Mouse (Mus musculus) embryonic stem cell, embryonic (primary cell): ENCODE results near the gene Clec2i.
"Not testable (repeated sequence)": the region's sequence is repeated elsewhere in the genome, so short reads cannot be mapped to it uniquely, and the experiment has no call there.

ENCODE experiments used
- CTCF ChIA-PET, 4 experiments: fragments of 300-600 bp in 2 of 4; fragments of 350-600 bp in 2 of 4; sonication (Branson Sonifier 250); formaldehyde crosslinking; loops; one replicate each; lab custom pipeline; 2022; ENCODE audit warnings: inconsistent platforms in 2 of 4; lab: Charles Lee
- POLR2A ChIA-PET, 4 experiments: fragments of 300-600 bp in 2 of 4; fragments of 350-600 bp in 2 of 4; sonication (Branson Sonifier 250); formaldehyde crosslinking; loops; one replicate each; lab custom pipeline; 2022; ENCODE audit warnings: antibody characterized with exemption in 4 of 4, inconsistent platforms in 1 of 4; lab: Charles Lee

The Clec2i gene

DNA sequence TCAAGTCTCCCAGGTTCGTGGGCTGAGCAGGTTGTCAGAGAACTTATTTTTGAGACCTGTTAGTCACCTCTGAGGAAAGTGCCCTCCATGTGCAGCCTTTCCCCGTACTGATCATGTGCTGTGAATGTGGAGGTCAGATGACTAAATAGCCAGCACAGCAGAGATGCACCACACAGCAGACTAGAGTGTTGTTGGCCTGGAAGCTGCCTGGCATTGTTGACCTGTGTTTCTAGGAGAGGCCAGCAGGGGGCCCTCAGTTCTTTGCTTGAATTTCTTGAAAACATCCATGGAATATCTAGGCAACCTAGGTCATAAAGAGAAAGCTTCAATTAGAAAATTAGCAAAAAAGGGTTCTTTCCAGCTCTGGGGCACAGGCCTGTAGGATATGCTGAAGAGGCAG is 37.5 kb upstream of the Clec2i start:
- ChIA-PET CTCF (interaction anchor here in 3 of 4 experiments (0.5 to 1.8 kb wide), 8 partner anchors 20 to 514 kb away, joined by 3 to 10 read pairs (median 3); no protein-coding TSS in a partner anchor), POLR2A (interaction anchor here in 1 of 4 experiments (0.5 kb wide), 1 partner anchor 381 kb away, joined by 3 read pairs; no protein-coding TSS in a partner anchor)

DNA sequence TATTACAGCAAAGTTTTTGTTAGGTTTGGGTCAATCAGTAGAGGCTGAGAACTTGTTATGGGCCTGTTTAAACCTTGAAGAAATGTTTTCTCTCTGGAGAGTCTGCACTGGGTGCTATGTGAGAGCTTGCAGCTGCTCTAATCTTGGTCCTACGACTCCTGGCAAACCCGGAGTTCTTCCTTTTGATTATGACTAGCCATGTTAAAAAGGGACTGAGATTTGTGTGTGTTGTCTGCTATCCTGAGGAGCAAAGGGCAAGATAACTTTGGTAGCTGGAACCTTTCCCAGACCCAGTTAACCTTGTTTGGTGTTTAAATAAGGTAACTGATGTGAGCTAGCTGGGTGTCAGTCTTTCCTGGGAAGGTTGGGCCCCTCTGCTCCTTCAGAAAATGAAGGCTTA is 36.7 kb upstream of the Clec2i start:
- ChIA-PET CTCF (interaction anchor here in 2 of 4 experiments (0.9 to 1.8 kb wide), 6 partner anchors 42 to 513 kb away, joined by 3 to 10 read pairs (median 4); no protein-coding TSS in a partner anchor), POLR2A (interaction anchor here in 1 of 4 experiments (1.1 kb wide), 1 partner anchor 35 kb away, joined by 3 read pairs; no protein-coding TSS in a partner anchor)

DNA sequence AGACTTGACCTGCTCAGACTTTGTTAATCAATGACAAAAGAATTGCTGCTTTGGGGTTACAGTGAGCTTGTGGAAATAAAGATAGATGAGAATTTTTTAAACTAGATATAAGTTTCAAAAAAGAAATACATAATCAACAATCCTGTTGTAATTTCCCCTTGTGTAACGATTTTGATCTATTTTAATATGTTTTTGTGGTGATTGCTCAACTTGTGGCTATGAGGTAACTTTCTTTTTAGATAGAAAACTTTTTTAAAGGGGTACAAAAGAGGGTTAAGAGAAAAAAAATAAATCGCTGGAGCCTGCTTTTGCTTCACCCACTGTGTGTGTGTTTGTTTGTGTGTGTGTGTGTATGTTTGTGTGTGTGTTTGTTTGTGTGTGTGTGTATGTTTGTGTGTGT is 36.2 kb upstream of the Clec2i start:
- CTCF ChIA-PET = interaction anchor here in 3 of 4 experiments (0.6 to 1.7 kb wide), 3 partner anchors 42 to 1267 kb away, joined by 3 to 7 read pairs (median 5); no protein-coding TSS in a partner anchor
- POLR2A ChIA-PET = interaction anchor here in 1 of 4 experiments (1.0 to 1.1 kb wide), 2 partner anchors 9 to 35 kb away, joined by 3 read pairs; no protein-coding TSS in a partner anchor

DNA sequence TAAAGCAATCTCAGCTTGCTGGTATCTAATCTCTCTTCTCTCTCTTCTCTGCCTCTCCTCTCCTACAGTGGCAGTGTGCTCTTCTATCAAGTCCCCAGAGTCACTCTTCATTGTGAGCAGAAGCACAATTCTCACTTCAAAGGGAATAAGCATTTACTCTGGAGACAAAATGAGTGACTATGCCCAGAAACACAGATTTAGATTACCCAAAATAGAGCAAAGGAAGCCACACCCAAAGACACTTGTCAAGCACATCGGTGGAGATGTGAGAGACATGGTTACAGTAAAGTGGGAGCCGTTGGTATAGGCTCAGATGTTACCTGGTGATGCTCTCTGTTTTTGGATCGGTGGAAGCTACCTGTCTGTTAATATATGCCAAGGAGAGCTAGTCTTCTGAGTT is 34.6 kb upstream of the Clec2i start:
- ChIA-PET POLR2A (no interaction called here), CTCF (interaction anchor here in 1 of 4 experiments (1.3 kb wide), 1 partner anchor 385 kb away, joined by 5 read pairs; no protein-coding TSS in a partner anchor)

DNA sequence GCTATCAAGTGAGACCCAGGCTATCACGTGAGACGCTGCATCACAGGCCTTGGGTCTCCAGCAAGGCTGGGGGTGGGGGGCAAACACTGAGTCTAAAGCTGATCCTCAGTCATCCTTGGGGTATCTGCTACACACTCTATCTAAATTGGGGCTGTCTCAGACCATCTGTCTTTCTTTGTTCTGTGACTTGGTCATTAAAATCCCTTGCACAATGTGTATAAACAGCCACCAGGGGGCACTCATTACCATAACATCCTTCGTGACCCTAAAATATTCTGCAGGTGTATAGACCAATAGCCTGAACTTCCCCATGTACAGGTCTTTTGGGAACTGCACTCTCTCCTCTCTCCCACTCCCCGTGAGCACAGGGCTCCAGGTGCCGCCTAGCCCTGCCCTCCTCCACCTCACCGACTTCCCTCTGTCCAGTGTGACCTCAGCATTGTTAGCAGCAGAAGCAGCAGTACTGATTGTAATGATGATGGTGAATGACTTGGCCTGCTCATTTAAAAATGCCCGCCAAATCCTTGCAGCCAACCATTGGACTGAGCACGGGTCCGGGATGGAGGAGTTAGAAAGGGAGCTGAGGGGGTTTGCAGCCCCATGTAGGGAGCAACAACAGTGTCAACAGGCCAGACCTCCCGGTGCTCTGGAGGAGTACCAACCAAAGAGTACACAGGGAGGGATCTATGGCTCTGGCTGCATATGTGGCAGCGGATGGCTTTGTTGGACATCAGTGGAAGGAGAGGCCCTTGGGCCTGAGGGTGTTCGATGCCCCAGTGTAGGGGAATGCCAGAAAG is 33.2 kb upstream of the Clec2i start:
- ChIA-PET POLR2A (interaction anchor here in 2 of 4 experiments (1.0 to 1.1 kb wide), 2 partner anchors 9 to 263 kb away, joined by 3 read pairs; no protein-coding TSS in a partner anchor), CTCF (interaction anchor here in 2 of 4 experiments (0.5 to 1.3 kb wide), 5 partner anchors 9 to 400 kb away, joined by 3 to 5 read pairs (median 4); no protein-coding TSS in a partner anchor)

DNA sequence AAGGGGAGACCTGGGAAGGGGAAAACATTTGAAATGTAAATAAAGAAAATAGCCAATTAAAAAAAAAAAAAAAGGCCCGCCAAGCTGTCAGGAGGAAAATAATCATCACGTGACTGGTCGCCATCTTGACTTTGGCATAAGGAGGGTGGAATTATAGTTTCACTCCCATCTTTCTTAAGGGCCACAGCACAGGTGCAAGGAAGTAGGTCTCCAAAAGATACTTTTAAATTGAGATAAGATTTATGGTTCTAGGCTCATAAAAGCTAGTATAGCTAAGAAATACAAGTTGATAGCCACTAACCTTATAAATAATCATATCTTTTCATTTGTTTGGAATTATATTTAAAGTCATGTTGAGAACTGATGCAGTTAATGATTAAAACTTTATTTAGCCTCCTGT is 32.5 kb upstream of the Clec2i start:
- ChIA-PET CTCF (interaction anchor here in 3 of 4 experiments (0.5 to 1.3 kb wide), 6 partner anchors 9 to 400 kb away, joined by 3 to 4 read pairs (median 3); no protein-coding TSS in a partner anchor), POLR2A (interaction anchor here in 1 of 4 experiments (0.6 to 1.0 kb wide), 2 partner anchors 262 to 619 kb away, joined by 3 read pairs; no protein-coding TSS in a partner anchor)

DNA sequence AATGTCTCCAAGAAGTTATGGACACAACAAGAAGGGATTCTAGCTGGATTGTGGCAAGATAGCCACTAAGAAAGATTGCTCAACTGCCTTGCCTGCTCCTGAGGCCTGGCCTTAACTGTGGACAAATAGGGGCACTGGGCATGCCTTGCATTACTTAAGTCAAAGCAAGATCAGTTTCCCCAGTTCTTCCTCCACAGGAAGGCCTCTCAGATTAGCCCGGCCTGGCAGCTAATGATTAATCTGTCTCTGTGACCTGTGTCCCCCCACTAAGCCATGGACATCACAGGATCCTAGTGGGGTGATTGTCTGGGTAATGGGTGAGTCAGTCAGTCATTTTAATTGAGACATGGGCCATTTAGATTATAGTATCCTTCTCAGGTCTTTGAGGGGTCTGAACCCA is 31.9 kb upstream of the Clec2i start:
- POLR2A ChIA-PET = interaction anchor here in 1 of 4 experiments (0.6 to 1.0 kb wide), 2 partner anchors 261 to 618 kb away, joined by 3 read pairs; no protein-coding TSS in a partner anchor
- CTCF ChIA-PET = interaction anchor here in 3 of 4 experiments (0.6 to 1.6 kb wide), 4 partner anchors 10 to 384 kb away, joined by 3 to 5 read pairs (median 3); no protein-coding TSS in a partner anchor

DNA sequence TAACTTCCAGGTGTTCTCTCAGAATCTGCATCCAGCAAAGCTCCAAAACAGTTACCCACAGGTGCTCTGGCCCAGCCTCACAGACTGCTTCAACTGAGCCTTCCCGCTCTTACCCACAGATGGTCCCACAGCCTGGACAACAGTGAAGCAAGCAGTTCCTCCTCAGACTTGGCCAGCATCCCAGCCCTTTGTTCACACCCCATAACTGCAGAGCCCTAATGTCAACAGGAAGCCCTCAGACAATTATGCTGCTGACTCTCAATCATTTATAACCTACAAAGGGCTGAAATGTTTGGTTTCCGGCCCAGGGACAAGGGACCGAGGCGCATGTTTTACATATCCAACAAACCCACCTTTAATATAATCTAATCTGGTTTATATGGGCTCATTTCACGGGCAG is 31.1 kb upstream of the Clec2i start:
- CTCF ChIA-PET = interaction anchor here in 1 of 4 experiments (0.6 to 1.6 kb wide), 2 partner anchors 11 to 18 kb away, joined by 3 to 5 read pairs; no protein-coding TSS in a partner anchor
- POLR2A ChIA-PET = interaction anchor here in 1 of 4 experiments (1.4 kb wide), 1 partner anchor 11 kb away, joined by 4 read pairs; no protein-coding TSS in a partner anchor

DNA sequence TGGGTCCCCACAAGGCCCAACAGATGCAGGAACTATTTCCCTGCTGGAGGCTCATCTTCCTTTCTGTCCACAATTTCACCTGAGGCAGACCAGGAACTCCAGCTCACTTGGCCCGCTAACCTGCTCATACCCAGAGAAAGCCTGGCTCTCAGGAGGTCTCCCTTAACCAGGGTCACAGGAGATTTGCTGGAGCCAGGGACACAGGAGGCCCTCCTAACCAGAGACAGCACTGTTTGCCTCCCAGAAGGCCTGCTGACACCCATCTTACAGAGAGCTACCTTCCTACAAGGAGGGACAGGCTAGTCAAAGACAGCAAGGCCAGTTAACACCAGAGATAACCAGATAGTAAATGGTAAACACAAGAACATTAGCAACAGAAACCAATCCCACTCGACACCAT is 29.4 kb upstream of the Clec2i start:
- ChIA-PET CTCF (no interaction called here), POLR2A (no interaction called here)

DNA sequence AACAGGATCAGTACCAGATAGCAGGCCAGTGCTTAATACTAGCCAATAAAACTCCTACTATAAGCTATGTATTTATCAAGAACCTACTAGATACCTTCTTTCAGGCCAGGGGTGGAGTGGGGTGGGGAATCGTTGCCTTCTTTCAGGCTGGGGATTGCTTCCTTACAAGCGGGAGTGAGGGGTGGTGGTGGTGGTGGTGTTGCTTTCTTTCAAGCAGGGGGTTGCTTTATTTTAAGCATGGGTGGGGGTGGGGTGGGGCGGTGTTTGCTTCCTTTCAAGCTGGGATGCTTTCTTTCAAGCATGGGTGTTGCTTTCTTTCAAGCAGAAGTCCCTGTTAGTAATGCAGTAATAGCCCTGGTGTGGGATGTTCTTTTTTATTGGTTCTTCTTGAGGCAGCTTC is 18.5 kb upstream of the Clec2i start:
- ChIA-PET POLR2A (interaction anchor here in 2 of 4 experiments (0.6 kb wide), 2 partner anchors 29 to 553 kb away, joined by 4 read pairs; no protein-coding TSS in a partner anchor), CTCF (interaction anchor here in 1 of 4 experiments (0.6 kb wide), 1 partner anchor 402 kb away, joined by 4 read pairs; no protein-coding TSS in a partner anchor)

DNA sequence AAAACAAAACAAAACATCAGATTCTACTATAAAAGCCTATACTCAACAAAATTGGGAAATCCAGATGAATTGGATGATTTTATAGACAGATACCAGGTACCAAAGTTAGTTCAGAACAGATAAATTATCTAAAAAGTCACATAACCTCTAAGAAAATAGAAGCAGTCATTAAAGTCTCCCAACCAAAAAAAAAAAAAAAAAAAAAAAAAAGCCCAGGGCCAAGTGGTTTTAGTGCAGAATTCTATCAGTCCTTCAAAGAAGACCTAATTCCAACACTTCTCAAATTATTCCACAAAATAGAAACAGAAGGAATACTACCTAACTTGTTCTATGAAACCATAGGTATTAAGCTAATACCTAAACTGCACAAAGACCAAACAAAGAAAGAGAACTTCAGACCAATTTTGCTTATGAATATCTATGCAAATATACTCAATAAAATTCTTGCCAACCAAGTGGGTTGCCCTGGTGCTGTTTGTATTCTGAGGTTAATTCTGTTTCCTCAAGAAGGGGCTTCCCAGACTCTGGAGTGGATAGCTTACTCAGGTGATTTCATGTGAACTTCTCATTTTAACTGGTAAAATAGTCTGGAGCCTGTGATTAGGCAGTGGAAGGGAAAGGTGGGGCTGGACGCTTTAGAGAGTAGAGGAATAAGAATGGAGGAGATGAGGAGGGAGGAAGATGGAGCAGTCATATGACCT is 15.3 kb upstream of the Clec2i start:
- POLR2A ChIA-PET = interaction anchor here in 1 of 4 experiments (0.7 kb wide), 1 partner anchor 821 kb away, joined by 3 read pairs; no protein-coding TSS in a partner anchor
- CTCF ChIA-PET = no interaction called here

DNA sequence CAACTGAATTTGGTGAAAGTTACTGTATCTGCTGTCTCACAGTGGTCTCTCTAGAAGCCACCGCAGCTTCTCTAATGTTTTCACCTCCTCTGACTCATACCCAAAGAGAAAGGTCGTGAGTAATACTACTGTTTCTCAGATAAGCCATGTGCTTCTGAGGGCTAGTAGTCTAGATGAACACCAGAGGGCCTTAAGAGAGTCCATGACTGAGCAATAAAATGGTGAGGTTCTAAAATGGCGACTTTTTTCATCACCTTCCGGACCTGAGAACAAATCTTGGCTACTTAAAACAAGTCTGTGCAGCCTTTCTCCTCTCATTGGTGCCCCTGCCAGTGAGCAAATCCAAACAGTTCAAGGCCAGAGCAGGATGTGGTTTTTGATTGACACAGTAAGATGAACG is 1.4 kb downstream of the Clec2i start:
- ChIA-PET CTCF (interaction anchor here in 1 of 4 experiments (0.6 kb wide), 1 partner anchor 92 kb away, joined by 3 read pairs; no protein-coding TSS in a partner anchor), POLR2A (no interaction called here)

DNA sequence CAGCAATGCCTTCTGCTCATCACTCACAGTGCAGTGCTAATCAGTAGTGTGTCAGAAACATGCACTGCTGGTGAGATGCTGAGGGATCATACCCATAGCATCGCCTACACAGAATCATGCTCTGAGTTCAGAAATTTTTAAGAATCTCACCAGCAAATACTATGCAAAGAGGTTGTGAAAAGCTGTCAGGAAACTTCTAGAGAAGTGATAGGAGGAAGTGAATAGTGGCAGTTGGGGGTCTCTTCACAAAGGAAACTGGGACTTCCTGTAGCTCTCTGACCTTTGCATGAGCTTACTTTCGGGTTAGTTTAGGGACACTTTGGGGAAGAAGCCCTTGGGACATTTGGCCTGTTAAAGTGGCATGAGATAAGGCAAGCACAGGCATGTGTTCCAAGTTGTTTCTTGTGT is 3.6 kb downstream of the Clec2i start, which contains the start of gene BC035044:
BC035044 (minus strand) TSS at position 179 of the 408 bp plus-strand sequence.
- POLR2A ChIA-PET = interaction anchor here in 1 of 4 experiments (0.7 kb wide), 1 partner anchor 78 kb away, joined by 3 read pairs; no protein-coding TSS in a partner anchor
- CTCF ChIA-PET = no interaction called here

DNA sequence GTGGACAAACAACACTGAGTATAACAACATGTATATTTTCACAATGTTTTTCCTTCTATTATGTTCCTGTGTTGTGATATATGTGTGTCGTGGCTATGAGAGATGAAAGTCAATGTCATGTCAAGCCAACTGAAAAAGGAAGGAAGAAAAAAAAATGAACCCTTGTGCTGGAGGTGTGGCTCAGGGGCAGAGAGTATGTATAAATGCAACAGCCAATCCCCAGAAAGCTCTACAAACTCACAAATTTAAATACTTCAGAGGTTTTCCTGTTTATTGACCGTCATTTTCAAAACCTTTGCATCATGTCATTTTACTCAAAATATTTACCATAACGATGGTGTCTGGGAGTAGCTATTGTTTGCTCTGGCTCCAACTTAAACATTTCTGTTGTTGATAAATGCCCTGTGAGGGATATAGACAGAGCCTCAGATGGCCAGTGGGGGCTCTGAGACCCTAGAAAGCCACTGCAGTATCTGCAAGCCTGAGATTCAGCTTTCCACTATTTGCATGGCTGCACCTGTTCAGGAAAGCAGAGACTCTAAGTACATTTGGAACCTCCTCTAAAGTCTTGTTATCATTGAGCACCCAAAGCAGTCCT is 8.1 kb downstream of the Clec2i start:
- POLR2A ChIA-PET = interaction anchor here in 1 of 4 experiments (0.6 kb wide), 1 partner anchor 14 kb away, joined by 3 read pairs; no protein-coding TSS in a partner anchor
- CTCF ChIA-PET = no interaction called here

DNA sequence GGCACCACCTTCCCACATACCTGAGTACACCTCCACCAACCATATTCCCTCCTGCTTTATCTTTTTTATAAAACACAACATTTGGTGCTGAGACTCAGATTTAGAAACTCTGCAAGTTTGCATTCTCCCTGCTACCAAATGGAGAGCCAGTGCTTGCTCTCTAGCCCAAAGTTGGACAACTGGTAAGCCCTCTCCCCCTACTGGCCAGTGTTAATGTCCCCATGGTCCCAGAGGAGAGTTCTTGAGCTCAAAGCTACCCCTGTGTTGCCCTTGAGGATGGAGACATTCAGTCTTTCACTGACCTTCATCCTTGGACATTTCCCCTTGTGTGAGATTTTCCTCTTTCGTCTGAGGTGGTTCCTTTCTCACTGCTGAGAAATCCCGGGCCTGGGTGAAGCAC is 12.7 kb downstream of the Clec2i start:
- CTCF ChIA-PET = no interaction called here

DNA sequence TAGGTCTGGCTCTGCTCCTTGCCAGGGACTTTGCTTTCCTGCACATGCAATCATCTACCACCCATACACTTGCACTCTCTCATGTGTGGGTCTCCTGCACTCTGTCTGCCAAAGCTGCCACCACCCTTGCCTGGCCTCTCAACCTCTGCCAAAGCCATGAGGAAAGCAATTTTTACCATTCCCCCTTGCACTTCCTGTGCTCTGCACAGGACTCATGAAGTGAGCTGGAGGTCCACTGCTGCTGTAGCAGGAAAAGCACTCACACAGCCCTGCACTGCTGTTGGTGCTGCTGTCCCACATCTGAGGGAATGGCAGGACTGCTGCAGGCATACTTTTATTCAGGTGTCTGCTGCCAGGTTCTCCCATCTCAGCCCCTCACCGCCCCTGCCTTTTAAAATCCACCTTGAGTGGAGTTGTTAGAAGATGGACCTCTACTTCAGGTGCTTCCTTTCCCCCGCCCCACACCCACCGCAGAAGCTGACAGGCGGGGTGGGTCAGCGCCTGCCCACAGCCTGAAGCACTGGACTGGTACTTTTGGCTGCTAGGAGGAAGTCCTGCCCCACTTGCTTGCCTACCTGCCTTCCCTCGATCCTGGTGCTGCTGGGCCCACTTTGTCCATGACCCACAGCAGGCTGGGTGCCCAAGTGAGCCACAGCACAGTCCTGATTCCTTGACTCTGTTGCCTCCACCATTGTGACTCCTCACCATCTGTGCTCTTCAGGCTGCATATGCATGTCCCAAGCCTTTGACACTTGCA is 13.6 kb downstream of the Clec2i start:
- POLR2A ChIA-PET, CTCF ChIA-PET: not testable (repeated sequence)

More for the DNA sequence above, 12.7 kb downstream of the Clec2i start:
- POLR2A ChIA-PET = no interaction called here

DNA sequence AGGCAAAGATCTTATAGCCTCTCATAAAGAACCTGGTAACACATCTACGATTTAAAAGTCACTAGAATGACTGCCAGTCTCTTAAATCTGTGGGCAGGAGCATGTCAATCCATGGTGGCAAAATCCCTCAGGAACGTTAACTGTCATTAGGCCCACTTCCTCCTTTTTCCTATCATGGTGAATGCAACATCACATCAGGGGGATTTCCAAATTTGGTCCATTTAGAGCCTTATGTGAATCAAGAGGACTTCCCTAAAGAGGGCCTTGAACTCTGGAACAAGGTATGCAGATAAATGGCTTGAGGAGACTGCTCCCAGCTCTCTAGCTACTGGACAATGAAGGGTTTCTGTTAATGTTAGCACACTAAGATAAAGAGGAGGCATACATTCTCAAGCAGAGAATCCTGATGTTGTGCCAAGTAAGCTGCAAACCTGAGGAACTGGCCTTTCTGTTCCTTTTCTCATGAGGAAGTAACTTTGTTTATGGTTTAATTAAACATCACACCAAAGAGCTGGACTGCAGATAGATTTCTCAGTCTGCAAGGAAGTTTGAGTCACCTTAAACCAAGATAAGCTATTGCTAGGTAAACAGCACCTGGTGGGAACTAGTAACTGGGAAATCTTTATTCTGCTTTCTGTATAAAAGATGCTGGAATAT is 26.3 kb downstream of the Clec2i start:
- ChIA-PET CTCF (no interaction called here), POLR2A (no interaction called here)
